Mouse (Mus musculus) monocyte, adult 2 months (primary cell): ENCODE data around the gene Hoxc8.

Experiments used
- DNase-seq, 2 experiments: peaks; one replicate each; pipeline ENCODE4 v3.0.0; 2022; ENCODE audit warnings: low spot score in 2 of 2, low read depth in 1 of 2

Hoxc8 gene

DNA sequence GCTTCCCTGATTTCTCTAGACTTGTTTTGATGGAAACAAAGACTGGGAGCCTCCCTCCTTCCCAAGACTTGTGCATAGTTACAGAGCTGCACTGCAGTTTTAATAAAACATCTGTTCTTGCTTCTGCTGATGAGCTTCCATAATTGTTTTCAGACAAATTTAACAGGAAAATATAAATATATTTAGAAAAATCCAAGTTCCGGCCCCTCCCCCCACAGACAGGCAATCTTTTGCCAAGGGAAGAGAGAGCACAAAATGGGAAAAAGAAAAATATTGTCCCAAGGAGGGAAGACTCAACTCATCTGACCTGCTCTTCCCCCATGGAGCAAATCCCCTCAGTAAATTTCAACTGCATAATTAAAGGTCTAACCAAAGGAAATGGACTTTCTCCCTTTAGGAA lies 15.9 kb downstream of the Hoxc8 start:
- no peak for DNase-seq

DNA sequence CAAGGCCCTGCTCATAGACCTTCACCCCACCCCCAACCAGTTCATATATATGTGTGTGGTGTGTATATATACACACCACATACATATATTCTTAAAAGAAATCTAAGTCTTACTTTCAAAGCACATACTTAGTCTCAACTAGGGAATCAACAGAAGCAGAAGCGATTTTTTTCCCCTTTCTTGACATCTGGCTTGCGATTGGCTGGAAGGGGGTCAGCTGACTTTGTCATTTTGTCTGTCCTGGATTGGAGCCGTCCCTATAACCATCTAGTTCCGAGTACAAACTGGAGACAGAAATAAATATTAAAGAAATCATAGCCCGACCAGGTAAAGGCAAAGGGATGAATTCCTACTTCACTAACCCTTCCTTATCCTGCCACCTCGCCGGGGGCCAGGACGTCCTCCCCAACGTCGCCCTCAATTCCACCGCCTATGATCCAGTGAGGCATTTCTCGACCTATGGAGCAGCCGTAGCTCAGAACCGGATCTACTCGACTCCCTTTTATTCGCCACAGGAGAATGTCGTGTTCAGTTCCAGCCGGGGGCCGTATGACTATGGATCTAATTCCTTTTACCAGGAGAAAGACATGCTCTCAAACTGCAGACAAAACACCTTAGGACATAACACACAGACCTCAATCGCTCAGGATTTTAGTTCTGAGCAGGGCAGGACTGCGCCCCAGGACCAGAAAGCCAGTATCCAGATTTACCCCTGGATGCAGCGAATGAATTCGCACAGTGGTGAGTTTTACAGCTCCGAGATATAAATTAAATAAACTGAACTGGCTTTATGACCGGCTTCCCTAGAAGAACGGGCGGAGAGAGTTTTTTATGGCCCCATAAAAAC lies 19.1 kb downstream of the Hoxc8 start:
- DNase-seq: no peak

DNA sequence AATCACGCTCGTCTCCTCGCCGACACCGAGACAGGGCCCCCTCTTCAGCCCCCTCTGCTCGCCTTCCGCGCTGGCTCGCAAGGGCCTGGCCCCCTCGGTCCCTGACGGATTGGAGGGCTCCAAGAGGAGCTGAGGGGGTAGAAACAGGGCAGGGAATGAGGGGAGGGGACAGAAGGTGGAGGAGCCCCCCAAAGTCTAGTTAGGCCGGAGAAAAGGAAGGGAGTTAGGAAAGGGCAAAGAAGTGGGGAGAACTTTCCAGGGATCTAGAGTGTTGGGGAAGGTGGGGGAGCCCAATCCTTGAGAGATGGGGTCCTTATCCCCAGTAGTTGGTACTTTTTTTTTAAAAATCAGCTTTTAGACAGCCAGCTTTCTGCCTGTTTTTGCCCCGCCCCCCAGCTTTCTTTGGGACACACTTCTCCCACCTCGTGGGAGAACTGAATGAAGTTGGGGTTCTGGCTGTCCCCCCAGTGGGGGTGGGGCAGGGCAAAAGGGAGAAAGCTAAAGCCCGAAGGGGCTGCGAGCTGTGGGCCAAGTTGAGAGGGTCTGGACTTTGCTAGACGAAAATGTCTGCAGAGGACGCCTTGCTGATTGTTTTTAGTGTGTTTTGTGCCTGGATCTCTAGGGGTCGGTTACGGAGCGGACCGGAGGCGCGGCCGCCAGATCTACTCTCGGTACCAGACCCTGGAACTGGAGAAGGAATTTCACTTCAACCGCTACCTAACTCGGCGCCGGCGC lies 19.9 kb downstream of the Hoxc8 start:
- DNase-seq: no peak

DNA sequence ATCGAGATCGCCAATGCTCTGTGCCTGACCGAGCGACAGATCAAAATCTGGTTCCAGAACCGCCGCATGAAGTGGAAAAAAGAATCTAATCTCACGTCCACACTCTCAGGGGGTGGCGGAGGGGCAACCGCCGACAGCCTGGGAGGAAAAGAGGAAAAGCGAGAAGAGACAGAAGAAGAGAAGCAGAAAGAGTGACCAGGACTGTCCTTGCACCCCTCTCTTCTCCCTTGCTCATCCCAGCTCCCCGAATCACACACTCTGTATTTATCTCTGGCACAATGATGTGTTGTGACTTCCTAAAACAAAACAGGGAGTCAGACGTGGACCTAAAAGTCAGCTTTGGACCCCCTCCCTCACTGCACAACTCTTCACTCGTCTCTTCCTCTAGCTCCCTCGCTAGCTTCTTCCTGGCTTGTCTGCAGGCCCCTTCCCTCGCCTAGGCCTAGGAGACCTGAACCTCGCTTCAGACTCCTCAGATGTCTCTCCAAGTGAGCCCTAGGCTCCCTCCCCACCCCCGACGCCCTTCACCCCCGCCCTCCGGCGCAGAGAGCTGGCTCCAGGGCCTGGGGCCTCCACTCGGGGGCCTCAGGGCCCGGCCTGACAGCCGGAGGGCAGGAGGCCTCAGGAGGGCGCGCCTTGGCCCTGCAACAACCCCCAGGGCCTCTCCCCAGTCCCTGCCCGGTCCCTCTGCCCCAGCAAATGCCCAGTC lies 20.6 kb downstream of the Hoxc8 start:
- DNase-seq: no peak

DNA sequence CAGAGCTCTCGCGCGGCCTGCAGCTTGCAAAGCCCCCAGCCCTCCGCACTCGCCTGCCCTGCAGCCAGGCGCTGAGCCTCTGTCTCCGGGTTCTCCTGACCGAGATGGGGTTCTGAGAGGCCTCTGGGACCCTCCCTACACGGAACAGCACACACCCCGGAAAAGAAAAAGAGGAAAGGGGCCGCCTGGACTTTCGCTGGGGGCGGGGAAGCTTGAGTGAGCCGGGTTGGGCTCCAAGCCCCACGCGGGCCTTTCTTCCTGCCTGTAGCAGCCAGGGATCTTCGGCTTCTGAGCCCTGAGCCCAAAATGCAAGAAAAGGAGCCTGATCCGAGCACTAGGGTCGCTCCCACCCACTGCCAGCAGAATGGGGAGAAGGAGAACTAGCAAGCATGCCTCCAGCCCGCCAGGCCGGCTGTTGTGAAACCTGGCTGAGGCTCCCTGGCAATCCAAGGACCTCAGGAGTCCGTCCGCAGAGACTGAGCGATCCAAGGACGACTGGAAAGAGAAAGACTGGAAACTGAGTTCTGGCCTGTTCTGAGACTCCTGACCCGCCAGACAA lies 21.6 kb downstream of the Hoxc8 start:
- DNase-seq: no peak

DNA sequence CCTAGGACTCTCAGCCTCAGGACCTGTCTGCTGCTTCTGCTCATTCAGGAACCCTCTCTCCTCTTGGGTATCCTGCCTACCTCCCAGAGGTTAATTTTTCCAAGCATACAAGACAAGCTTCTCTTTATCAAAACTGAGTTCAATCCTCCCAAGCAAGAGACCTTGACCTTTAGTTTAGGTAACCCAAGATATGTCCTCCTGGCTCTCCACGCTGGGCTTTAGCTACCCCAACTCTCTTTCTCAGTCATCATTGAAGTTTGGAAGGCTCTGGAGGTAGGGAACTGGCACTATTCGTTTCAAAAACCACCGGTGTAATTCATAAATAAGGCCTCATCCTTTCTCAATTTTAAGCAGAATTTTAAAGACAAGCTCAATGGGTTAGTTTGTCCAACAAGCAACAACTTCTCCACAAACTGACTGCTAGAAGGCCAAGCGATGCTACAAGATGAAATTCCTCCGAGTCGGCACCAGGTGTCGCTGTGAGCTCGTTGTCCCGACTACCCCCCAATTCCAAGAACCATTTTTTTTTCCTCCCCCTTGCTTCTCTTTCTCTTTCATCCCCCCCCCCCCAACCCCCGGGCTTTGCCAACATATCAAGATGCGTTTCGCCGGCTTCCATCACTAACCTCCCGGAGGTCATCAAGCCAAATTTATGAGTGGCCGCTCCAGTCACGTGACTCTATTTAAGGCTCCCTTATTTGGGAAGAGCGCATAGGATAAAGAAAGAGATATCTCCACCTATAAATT lies 23.0 kb downstream of the Hoxc8 start:
- no peak for DNase-seq

DNA sequence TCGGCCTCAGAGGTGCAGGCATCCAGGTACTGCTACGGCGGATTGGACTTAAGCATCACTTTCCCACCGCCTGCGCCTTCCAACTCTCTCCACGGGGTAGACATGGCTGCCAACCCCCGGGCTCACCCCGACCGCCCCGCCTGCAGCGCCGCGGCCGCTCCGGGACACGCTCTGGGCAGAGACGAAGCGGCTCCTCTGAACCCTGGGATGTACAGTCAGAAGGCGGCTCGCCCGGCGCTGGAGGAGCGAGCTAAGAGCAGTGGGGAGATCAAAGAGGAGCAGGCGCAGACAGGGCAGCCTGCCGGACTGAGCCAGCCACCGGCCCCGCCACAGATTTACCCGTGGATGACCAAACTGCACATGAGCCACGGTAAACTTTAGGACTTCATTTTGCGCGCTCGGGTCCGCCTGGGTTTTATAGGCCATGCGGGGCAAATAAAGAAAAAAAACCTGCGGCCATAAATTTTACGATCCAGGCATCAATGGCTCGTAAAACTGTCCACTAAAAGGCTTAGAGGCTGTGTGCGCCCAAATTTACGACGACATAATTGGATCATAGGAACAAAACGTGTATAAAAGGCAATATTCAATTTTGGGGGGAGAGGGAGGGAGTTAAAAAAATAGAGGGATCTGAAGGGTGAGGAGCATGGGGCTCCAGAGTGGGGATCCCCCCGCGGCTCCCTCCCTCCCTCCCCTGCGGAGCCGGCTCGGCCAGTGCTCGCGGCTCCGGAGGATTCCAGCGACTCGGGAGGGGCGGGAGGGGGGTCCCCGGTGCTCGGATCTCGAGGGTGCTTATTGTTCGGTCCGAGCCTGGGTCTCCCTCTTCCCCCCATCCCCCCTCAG lies 24.0 kb downstream of the Hoxc8 start:
- DNase-seq: no peak

DNA sequence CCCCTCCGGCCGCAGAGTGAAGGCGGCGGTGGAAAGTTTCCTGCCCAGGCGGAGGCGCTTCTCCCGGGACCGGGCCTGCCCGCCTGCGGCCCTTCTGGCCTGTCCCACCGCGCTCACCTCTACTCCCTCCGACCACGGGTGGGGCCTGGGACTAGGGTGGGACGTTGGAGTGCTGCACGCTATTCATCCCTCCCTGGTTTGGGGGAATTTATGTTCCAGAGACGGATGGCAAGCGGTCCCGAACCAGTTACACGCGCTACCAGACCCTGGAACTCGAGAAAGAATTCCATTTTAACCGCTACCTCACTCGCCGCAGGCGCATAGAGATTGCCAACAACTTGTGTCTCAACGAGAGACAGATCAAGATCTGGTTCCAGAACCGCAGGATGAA lies 24.6 kb downstream of the Hoxc8 start:
- no peak for DNase-seq

DNA sequence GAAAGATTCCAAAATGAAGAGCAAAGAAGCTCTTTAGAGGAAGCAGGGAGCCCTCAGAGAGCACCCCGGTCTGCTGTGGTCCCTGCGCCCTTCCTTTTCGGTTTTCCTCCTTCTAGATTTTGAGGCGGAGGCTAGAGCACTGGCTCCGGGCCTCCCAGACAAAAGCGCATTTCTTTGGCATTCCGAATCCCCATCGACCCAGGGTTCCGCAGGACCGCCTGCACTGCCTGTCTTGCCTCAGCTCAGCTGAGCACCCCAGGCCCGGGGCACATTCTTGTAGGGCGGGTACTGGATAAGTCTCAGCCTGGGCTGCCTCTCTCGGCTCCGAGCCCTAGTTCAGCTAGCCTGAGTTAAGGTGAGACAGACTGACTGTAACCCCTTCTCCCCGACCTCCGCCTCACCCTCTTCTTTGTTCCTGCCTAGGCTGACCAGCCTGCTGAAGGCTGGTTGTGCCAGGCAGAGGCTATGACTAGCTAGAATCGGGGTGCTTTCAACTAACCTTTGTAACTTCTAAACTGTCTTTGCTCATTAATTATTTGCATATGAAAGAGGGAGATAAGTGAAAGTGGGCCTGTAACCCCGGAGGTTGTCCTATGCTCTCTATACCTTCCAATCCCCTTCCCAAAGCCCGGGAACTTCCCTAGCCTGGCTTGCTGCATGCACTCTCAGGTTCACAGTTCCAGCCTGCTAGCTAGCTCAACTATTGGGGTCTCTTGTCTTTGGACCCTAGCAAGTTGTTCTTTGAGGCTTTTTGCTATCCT lies 25.2 kb downstream of the Hoxc8 start:
- DNase-seq: no peak

DNA sequence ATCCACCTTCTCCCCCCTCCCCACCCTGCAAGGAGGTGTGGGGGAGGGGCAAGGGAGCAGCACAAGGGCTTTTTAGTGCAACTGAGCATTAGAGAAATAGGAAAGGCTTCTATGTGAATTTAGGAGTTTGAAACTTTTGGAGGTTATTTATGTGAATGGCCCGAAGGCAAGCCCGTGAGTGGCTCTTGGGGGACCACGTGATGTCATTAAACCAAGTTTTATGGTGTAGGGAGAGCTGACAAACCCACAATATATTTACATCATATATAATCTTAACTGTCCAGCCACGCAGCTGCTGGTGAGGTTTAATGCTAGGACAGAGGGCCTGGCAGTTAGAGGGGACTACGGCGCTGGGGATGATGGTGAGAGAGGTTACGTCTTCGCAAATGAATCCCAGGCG lies 28.2 kb downstream of the Hoxc8 start, which contains the start of gene Hoxc4:
TSS of gene Hoxc4 (plus strand) at position 299 of the 400 bp plus-strand sequence.
- DNase-seq: no peak

DNA sequence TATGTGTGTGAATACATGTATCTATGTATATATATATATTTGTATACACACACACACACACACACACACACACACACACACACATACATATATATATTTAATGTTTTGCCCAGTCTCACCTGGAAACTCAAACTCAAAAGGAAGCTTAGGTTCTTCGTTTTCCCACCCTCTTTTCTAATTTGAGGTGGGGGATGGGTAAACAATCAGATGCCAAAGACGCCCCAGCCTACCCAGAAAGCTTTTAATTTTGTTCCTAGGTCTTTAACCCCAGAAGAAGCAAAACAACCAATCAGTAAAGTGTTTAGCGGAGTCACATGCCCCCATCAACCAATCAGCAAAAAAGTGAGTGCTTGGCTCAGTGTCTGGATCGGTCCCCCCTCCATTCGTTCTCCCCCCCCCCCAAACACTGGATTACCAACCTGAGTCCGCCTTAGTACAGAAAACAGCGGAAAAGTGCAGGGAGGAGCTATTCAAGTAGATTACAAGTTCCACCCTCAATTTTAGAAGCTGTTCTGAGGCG lies 30.6 kb downstream of the Hoxc8 start:
- no peak for DNase-seq

DNA sequence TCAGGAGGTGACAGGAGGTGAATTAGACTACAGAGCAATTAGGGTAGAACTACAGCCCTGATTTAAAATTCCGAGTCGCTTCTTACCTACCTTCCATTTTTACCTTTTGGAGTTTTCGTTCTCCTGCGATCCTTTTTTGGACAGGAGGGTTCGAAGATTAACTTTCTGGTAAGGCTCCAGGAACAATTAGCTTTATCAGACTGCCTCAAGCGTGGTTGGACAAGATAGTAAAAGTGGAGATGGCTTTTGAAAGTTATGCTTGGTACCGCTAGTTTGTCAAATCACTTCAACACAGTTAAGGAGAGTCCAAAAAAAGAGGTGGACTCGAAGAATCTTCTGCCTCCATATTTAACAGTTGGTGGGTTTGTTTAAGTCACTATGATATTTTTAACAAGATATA lies 31.1 kb downstream of the Hoxc8 start:
- no peak for DNase-seq

DNA sequence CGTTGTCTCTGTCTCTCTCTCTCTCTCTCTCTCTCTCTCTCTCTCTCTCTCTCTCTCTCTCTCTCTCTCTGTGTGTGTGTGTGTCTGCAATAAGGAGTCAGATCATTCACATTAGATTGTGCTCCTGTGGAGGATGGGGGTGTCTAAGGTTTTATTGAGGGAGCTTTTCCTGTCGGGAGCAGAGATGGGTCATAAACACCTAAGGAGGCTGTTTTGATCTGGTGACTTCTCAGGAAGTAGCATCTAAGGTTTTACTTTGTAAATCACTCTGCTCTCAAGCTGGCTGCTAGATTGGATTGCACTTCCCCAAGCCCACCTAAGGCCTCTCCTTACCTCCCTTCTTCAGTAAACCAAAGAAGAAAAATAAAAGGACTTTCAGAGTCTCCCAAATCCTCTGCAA lies 33.7 kb downstream of the Hoxc8 start:
- no peak for DNase-seq

DNA sequence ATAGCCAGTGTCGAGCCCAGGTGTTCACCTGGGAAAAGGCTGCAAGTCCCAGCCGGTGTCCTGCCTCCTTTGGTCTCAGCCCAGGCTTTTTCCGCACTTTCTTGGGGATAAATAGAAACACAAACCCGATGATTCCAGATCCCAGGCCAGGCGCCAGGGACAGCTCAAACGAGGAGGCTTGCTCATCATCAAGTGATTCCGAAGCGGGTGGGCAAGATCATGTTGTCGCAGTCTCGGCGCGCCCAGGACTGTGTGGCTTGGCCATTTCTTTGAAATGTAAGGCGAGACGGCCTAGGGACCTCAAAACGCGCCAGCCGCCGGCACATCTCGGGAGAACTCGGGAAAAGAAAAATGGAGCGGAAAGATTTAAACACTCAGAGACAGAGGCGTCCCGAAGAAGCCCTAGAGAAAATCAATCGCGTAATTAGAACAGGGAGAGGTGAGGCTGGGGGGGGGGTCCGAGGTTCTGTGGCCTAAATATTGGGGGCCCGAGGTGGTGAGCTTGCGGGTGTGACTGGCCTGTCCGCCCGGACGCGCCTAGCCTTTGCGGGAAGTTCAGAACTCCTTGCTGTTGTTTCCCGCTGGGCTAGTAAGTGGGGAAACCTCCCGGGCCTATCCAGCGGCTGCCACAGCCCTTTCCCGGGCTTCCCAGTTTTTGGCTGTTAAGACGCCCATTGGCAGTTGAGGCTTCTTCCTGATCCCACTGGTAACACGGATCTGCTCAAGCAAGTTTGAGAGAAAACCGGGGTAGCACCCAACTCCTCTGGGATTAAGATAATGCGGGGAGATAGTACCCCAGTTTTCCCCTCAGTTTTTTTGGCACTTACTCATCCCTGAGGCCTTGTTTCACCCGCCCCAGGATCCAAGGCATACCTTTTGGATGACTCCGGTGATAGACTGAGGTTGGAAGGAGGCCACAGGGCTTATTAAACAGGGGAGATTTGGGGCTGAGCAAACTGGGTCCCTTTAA lies 37.1 kb downstream of the Hoxc8 start:
- no peak for DNase-seq

DNA sequence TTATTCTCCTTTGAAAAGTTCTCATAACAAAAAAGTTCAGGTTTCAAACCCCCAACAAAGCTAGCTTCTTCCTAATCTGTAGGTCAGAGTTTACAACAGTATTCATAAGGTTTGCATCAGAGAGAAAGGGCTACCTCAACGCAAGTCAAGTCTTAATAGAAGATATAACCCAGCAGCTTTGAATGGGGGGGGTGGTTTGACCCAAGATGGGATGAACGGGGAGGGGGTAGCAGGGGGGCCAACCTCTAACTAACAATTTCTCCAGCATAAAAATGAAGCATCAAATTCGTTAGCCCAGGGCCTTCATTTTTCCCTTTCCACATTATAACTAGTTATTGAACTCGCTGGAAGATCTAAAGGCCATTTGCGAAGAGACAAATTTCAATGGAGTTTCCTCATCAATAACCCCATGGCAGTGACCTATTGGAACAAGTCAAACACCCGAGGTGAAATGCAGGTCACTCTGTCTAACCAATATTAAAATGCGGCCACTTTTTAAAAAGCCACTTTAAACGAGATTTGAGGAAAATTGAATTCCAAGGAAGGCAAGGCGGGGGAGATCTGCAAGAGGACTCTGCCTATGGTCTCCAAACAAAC lies 38.6 kb downstream of the Hoxc8 start:
- no peak for DNase-seq

DNA sequence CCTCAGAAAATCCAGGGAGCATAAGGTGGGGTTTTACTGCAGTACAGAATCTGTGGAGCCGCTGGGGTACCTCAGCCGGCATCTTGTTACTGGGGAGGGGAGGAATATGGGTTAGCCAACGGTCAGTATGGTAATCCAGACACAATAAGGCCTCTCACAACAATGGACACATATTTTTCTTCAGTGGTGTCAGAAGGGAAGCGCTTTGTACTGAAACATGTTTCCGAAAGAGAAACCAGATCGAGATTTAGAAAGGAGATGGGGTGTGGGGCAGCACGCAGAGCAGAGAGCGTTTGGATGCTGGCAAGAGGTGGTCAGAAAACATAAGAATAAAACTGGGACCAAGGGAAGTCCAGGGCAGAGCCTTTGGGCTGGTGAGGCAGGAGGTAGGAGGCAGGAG lies 39.7 kb downstream of the Hoxc8 start:
- no peak for DNase-seq

DNA sequence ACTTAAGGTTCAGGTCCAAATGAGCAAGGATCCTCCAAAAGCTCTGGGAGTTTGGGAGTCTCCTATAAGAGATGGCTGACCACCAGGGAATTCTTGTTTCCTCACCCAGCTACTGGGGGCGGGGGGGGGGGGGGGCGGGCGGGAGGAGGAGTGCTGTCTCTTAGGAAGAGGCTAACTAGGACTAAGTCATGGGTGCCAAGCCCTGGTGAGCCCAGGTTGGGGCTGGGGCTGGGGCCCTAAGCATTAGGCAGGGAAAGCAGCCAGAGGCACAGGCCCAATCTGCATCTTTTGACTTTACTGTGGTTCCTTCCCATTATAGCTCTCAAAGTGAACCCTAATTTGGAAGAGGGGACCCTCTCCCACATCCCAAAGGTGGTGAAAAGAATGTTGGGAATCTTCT lies 41.8 kb downstream of the Hoxc8 start:
- no peak for DNase-seq
